Mouse (Mus musculus) adrenal gland (tissue): ENCODE results near the gene Ric8b.

ENCODE experiments used
- intact Hi-C: fragments of 180-260 bp; cut with DNase I; formaldehyde crosslinking; loops from one replicate; pipeline ENCODE4 v1.15.1; 2025

The Ric8b gene

DNA sequence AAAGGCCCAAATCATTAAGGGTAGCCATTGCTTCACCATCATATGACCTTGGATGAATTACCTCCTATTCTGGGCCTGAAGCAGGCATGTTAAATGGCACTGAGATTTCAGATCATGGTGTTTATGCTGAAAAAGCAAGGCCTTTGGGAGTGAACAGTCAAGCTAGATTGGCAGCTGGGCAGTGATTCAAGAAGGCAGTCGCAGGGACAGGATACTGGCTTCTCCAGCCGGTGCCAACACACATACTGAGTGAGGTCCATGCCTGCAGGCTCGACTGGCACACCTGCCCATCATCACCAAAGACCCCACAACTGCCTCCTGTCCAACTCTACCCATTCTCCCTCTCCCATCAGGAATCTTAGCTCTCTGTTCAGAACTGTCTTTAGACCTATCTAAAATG, 8.9 kb upstream of the Ric8b start:
- intact Hi-C loops, result no loop called here

DNA sequence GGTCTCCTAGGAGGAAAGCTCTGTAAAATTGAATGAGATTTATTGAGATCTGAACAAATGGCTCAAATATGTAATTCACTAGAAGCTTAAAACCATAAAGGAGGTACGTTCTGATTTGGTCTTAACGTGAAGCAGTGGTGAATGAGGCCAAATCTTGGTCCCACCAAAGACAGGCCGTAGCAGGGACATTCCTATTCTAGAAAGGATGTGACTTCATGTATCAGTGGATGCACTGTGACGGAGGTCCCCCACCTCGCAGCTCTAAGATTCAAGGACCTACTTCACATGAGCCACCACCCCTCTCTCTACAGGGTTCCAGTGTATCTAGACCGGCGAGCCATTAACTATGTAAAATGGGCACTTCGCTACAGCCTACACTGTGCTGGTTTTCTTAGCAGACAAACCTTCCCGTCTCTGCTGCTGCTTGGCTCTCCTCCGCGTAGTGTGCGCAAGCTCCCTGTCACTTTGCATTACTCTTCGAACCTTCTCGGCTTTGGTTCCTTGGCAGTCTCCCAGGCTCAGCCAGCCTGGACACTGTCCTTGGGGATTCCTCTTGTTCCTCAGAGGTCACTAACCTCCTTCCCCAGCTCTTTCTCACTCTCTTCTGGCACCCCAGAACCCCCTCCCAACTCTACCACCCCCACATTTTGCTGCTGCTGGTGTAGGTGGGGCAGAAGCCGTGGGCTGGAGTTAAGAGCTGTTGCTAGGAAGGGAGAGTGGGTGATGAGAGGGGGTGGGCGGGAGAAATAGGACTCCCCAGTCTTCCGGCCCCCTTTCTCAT, 8.2 kb upstream of the Ric8b start:
- intact Hi-C loops, result no loop called here

DNA sequence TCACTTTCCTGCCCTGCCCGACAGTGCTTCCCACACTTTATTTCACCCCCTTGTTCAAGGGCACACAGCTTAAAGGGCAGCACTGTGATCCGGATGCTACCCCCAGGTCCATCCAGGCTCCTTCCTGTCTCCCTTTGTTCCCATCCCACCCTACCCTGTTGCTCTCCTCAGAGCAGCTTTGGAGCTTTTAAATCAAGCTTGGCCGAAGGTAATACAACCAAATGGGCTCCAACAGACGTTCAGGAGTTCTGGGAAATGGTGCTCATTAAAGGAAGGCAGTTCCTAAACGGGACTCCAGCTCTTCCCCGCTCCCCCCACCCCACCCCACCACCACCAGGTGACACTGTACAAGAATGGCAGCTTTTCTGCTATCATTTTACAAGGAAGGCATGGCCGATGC, 7.2 kb upstream of the Ric8b start:
- intact Hi-C loops, result no loop called here

DNA sequence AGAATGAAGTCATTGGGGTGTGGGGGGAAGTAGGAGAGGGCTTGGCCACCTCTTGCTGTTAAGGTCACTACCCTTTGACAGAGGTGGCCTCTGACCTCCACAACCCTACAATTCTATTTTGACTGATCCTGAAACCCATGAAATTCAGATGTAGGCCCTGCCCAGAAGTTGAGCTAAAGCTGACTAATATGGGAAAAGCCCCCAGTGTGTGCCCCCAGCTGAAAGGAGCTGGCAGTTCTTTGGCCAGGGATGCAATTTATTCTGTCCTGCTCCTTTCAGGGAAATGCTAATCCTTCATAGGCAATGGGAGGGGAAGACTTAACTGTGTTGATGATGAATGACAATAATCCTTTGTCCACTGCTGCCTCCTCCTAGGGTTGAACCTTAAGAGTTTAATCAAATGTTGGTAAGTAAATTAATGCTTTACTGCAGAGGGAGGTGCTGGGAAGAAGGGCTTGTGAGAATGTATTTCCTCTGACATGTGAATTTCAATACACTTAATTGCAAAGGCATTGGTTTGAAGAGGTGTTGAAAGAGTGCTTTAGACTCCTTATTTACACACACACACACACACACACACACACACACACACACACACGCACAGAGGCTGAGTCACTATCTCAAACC, 6.5 kb upstream of the Ric8b start:
- intact Hi-C loops, result no loop called here

DNA sequence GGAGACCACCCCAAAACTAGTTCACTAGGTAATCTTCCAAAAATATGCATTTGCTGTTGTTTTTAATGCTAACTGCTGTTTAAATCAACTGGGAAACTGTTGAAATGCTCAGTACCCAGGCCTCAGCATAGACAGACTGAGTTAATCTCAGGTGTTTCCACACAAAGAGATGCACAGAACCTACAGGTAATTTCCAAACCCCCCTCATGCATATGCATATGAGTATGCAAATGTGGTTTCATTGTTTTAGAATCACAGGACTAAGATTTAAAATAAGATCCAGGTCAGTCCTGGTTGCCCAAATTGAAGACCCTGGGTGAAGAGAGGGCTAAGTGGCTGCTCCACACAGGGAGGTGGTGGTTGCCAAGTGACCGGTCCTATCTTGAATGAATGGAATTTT, 4.3 kb upstream of the Ric8b start:
- intact Hi-C loops, result no loop called here

DNA sequence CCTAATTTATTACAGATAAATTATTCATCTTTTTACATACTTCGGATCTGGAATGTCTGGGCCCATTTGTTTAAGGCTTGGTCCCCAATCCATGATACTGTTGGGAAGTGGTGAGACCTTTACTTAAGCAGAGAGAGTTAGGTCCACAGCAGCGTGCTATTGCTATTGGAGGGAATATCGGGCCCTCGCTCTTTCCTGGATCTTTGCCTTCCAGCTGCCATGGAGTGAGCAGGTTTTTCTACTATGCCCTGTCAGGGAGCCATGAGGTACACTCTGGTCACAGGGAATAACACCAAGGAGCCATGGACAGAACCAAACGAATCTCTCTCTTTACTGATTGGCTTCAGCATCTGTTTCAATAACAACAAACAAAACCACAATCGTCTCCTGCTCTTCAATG, 1.9 kb upstream of the Ric8b start:
- intact Hi-C loops, result no loop called here

DNA sequence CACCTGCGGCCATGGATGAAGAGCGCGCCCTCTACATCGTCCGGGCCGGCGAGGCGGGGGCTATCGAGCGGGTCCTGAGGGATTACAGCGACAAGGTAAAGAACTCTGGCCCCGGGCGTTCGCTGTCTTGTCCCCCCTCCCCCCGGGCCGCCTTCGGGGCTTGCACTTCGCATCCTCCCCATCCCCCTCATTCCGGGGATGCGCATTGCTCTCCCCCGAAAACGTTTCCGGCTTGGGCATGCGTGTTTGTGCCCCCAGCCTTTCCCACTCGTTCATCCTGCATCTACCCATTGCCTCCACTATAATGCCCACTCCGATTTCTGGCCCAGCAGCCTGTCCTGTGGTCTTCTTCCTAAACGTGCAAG, 297 bp downstream of the Ric8b start:
- intact Hi-C loops, result no loop called here

DNA sequence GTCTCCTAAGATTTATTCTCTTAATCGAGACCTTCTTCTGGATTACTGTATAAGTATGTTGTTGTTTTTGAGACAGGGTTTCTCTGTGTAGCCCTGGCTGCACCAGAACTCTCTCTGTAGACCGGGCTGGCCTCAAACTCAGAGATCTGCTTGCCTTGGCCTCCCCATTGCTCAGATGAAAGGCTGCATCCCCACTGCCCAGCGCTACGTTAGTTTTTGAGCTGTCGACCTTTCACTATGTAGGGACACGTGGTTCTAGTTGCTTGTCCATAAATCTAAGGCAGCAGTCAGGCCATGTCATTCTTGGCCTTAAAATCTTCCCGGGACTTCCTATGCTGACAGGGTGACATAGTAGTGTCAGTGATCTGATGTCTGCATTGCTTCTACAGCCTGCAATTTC, 8.9 kb downstream of the Ric8b start:
- intact Hi-C loops, result no loop called here

DNA sequence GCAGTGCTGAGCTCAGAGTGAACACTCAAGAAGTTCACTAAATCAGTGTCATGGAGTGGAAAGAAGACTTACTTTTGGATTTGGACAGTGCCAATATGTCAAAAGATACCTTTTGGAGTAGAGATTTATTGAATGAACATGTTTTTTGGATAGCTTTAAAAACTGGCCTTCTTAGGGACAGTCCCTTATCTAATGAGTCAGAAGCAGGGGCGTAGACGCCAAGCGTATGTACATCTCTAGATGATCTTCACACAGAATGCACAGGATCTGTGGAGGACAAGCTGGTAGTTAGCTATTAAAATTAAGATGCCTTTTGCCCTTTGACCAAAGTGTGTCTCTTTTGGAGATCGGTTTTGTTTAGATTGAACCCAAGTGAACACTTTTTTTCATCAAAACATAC, 9.5 kb downstream of the Ric8b start:
- intact Hi-C loops, result no loop called here

DNA sequence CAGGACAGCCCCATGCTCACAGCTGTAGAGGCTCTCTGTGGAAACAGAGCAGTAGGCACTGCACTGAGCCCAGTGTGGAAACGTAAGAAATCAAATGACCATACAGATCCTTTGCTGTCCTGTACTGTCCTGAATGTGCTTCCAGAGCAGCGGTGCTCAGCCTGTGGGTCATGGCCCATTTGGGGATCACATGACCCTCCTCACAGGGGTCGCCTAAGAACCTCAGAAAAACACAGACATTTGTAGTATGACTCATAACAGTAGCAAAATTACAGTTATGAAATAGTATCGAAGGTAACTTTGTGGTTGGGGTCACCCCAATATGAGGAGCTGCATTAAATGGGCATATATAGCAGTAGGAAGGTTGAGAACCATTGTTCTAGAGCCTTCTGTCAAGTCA, 11.0 kb downstream of the Ric8b start:
- intact Hi-C loops, result no loop called here

DNA sequence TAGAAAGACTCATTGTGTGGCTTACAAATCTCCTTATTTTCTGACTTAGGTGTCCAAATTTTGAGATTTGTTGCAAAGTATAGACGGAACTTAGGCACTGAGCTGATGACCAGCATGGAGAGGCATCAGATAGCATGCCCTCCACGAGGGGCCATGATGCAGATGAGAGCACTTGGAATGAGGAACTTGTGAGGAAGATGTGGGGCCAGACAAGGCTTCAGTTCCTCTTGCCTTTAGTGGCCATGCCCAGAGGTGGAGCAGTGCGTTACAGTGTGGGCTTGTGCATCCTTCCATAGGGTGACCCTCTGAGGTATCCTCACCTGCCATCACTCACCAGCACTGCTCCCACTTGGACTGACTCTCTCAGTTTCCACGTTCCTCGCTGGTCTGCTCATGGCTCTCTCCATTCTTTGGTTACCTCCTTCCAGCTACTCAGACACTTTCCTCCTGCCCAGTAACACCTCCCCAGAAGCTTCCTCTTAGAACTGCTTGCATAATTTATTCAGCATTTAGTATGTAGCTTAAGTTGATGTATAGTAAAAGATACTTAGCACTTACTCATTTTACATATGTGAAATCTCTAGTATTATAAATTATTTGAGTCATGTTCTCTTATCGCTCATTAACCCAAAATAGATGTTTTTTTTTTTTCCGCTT, 18.3 kb downstream of the Ric8b start:
- intact Hi-C loops, result no loop called here

DNA sequence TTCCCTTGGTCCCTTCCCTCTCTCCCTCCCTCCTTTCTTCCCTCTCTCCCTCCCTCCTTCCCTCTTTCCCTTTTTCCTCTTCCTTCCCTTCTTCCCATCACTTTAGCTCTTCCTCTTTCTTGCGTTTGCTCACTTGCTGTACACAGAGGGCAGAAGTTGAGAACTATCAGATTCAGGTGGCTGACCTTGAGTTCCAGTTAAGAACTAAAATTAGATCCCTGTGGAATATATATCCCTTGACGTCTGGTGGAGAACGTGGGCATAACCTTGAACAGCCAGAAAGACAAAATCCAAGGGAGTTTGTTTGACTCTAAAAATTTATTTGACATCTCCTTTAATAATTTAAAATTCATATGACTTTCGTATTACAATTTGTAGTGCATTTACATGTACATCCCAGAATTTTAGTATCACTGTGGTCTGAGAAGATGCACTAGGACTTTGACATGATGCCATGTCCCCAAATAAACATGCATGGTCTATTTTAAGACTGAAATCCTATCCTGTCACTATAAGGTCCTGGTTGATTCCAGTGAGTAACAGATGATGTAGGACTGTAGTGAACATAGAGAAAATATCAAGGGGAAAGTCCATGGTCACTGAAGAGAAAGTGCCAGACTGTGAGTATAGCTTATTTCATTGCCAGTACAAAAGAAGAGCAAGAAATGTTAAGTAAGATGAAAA, 19.6 kb downstream of the Ric8b start:
- intact Hi-C loops, result no loop called here

DNA sequence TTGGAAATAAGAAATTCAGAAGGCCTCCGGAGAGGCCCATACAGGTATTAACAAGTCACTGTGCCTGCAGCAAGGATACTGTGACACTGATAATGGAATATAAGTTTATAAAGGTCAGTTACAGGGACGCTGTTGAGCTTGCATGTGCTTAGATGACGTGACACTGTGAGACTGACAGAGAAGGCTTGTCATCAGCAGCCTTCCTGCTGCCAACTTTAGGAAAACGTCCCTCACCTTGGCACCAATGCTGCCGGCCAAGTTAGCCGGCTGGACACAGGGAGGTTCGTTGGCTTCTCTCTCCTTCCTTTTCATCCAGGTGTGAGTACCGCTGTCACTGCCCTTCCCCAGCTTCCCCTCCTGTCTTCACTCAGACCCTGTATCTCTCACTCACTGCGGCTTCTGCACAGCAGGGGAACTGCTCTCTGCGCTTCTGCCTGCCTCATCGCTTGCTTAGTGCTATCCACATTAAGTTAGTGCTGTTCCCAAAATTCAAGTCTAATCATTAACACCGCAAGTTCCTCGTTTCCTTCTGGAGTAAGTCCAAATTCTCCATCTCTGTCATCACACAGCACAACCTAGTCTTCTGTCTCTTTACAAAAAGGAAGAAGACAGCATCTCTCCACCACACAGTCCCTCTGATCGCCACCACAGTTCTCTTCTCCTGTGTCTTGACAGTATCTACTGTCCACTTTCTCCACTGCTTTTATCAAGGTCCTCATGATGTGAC, 20.8 kb downstream of the Ric8b start:
- intact Hi-C loops, result no loop called here

DNA sequence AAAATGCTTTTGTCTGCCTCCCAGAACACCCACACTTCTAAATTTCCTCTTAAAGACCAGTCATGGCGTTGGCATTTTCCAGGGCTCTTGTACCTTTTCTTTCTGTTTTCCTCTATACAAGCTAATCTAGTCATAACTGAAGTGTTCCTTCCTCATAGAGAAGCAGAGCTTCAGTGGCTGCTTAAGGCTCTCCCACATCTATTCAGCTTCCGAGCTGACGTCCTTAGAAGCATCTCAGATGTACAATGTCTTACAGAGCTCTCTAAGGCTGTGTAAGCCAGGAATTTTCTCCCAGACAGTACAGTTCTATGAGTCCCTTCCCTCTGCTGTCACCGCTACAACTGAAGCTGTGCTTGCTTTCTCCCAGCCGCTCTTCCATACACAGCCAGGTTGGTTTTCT, 21.5 kb downstream of the Ric8b start:
- intact Hi-C loops, result no loop called here

DNA sequence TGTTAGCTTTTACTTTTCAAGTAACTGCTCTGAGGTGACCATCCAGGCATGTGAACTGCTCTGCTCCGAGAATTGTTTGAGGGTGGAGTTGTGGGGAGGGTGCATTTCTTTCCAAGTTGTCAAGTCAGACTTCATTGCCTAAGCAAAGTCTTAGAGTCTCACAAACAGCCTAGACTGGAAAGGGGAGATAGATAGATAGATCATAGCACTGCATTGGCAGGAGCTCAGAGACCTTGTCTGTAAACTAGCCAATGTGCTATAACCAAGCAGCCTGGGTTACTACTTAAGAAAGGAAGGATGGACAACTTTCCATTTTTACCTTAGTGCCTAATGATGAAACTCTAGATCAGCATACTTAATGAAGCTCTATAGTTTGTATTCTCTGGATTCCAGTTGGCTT, 22.9 kb downstream of the Ric8b start:
- intact Hi-C loops, result no loop called here

DNA sequence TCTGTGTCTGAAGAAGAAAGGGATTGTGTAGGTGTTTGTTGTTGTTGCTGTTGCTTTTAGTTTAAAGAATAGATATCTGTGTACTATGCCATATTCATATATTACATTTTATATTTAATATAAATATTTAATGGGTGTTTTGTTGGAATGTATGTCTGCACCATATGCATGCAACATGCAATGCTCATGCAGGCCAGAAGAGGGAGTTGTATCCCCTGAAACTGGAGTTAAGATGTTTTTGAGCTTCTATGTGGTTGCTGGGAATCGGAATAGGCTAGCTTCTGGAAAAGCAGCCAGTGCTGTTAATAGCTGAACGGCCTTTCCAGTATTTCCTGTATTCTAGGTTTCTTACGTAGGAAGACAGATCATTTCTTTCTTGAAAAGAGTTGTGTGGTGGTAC, 28.3 kb downstream of the Ric8b start:
- intact Hi-C loops, result no loop called here

DNA sequence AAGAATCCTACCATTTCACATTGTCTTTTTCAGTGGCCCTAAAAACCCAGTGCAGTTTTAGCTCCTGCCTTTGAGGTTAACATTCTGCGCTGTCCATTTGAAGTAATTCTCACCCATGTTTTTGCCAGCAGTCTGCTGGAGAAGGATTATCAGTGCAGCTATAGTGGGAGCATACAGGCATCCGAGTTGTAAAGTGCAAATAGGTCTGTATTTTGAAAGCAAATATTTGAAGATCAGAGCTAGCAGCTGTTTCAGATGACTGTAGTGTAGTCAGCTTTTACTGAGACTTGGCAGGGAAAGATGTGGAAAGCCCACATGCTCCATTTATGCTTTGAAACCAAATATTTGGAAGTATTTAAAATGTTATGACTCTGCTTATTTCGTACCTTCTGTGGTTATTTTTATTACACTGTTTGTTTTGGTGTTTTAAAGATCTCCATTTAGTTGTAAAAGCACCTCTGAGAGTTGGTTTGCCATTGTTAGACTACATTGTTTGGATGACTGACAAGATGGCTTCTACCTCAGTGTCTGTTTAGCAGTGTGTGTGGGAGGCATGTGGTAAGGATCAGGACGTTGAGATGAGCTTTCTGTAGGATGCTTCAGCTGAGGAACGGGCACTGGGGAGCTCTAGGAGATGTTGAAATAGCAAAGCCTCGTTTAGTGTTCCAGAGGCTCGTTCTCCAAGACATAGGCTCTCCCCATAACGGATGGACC, 31.7 kb downstream of the Ric8b start:
- intact Hi-C loops, result no loop called here

DNA sequence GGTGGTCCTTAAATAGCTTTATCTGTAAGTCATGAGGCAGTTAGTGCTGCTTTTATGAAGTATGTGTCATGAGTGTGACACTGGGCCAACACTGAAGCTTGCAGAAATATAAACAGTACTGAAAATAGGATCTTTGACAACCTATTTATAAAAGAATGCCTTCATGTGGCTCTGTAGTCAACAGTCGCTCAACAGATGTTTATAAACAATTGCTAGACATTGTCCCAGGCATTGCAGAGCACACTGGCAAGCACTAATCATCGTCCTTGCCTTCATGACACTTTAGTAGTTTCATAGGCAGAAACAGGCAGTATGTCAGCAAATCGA, 32.2 kb downstream of the Ric8b start:
- intact Hi-C loops, result no loop called here

DNA sequence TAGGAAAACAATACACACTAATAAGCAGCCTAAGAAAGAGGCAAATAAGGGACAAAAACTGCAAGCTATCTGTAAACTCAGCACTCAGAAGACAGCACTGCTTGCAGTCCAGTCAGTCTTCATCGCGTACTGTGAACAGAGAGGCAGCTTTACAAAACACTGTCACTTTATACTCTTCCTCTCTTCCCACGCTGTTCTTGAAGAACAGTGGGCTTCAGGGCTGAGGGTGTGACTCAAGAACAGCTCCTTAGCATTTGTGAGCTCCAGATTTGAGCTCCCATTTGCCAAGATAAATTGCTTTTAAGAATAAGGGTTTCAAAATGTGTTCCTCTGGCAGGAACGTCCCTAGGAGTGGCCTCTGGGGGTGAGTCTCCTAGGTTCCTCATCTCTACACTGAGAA, 33.0 kb downstream of the Ric8b start:
- intact Hi-C loops, result no loop called here

DNA sequence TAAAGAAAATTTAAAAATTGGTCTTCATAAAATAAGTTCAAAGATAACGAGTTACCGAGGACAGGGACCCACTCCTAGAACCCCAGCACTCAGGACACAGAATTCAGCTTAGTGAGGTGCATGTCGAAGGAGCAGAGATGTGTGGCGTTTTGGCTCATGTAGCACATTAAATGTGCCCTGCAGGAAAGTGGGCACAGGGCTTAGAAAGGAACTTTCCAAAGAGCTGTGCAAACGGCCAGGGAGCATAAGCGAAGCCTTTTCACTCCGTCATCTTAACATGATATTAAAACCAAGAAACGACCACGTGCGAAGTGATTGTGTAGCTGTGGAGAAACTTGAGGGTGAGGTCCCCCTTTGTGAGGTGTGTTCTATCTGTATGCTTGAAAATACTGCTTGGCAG, 36.8 kb downstream of the Ric8b start:
- intact Hi-C loops, result no loop called here

DNA sequence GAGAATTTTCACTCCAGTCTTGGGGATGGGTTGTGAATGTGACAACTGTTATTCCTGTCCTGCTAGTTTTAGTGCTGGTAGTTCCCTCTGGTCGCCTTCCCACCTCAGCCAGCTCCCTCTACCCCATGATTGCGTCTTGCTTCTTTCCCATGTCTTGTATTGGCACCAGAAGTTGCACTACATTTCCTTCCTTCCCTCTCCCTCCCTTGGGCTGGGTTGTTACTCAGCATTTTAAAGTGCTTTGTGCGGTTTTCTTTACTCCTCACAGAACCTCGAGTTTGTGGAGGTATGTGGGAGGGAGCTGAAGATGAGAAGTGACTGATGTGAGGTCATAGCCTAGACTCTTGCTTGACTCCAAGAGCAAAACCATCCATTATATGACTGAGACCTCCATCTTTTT, 38.8 kb downstream of the Ric8b start:
- intact Hi-C loops, result no loop called here
